Mouse (Mus musculus): Measurements from ENCODE around the gene Ptges.

DNA sequence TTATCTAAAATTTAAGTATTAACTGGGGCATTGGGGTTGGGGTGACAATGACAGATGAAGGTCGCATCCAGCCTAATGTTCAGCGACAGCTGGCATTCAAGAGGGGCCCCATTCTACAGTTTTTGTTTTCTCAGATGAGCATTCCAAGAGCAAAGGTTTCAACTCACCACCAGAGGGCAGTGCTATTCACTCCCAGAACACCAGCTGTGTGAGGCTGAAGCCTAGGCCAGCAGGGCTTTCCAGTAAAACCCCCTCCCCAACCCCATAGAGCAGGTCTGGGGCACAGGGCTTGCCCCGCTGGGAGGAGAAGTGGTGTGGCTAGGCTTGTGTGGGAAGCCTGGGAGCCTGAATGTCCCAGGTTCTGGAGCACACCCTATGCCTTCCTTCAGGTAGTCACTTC is 38.7 kb downstream of the Ptges start:
- peak; percentile 86; the same call in 1 of the 2 replicates for TF ChIP-seq CTCF (IDR thresholded peaks at IDR 0.05; ENCODE audit: extremely low read depth, insufficient read length, insufficient replicate concordance, low read depth, low read length)
- no peak for TF ChIP-seq POLR2A (IDR thresholded peaks at IDR 0.05; ENCODE audit: low read depth, low read length)

Measured in small intestine, adult 2 months (tissue).